Mouse (Mus musculus): ENCODE measurements around the gene Col17a1.

Gene Col17a1

GRCm38 (mm10) chr19:47691994-47692393 lies at the start of gene Col17a1:
Gene Col17a1 (minus strand): TSS chr19:47692094.
- DNase-seq (ENCODE audit: low read depth, low spot score), result no peak

DNA sequence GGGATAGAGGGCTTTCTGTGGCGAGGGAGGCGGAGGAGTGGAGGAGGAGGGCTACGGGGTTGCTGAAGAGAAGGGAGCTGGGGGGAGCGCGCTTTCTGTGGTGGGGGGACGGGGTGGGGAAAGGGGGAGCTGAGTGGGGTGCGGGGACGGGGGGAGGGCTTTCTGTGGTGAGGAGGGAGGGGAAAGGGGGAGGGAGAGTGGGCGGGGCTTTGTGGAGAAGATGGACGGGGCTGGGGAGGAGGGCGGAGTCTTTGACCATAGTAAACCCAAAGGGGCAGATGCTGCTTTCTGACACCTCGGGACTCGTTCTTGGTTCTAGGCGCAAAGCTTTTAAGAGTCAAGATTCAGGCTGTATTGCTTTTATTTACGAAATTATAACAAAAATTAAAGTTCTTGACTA lies 40.0 kb upstream of the Col17a1 start:
- DNase-seq (ENCODE audit: low read depth, low spot score), result peak; percentile 61

DNA sequence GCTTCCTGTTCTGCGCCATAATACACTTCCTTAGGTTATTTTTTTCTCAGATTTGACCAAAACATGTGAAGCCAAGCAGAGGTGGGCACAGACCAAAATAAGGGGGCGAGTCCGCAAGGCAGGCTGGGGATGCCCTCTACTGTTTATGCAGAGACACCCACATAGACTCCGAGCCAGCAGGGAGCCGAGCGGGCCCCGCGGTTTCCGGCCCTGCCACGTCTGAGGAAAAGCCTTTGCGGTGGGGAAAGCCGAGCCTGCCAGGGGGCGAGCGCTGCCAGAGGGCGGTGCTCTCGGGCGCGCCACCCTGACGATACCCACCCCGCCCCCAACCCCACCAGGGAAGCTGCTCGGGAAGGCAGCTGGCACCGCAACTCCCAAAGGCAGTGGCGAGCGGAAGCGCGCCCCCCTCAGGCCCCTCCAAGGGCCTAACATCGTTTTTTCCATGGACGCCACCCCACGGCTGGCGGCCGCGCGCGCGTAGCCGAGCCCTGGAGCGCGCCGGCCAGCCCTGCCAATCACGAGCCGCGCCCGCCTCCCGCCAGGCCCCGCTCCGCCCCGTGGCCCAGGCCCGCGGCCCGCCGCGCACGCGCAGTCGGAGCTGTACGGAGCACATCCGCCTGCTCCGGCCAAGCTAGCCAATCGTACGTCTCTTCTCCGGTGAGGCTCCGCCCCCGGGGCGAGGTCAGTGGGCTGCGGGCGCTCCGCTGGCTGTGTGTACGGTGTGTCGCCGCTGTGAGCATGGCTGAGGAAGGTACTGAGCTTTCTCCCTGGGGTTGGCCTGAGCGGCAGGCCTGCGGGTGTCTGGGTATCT lies 39.4 kb upstream of the Col17a1 start, which contains the start of gene Sfr1:
Gene Sfr1, plus strand, starts transcription at position 612 of the 811 bp plus-strand sequence.
- DNase-seq (ENCODE audit: low read depth, low spot score), result peak; percentile 97

- DNase-seq (ENCODE audit: low read depth, low spot score), result peak; percentile 77
Observed at GRCm38 (mm10) chr19:47730691-47731070, 38.8 kb upstream of the Col17a1 start.

GRCm38 (mm10) chr19:47725643-47726140 lies 33.8 kb upstream of the Col17a1 start:
- DNase-seq (ENCODE audit: low read depth, low spot score), result no peak

DNA sequence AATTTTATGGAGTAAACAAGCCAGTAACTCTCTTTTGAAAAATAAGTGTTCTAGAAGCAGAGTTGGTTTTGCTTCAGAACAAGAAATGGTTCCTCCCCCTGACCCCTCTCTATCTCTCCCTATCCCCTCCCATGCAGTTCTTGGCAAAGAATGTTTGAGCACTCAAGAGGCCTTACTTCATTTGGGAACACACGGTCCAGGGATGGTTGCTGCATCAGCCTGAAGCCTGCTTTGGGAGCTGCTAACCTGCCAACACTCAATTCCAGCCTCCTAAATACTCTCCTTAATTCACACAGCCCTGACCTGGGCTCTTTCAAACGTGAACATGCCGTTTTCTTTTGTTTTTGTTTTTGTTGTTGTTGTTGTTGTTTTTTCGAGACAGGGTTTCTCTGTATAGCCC lies 33.0 kb upstream of the Col17a1 start:
- no peak for DNase-seq (ENCODE audit: low read depth, low spot score)

DNA sequence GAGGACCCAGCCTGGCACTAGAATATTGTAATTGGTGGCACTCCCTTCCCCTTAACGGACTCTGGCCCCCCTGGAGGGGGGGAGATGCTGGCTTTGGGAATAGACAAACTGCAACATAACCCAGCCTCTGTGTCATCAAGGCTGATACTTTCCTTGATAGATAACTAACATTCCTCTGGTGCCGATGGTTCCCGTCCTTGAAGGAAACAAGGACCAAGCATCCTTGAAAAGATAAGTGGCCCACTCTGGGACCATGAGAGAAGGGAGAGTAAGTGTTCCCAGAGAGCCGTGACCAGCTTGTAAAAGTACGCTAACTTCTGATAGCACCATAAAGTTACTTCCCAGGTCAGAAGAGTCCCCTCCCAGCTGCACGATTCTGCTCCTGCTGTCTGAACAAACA lies 30.6 kb upstream of the Col17a1 start:
- DNase-seq (ENCODE audit: low read depth, low spot score), result no peak

- DNase-seq (ENCODE audit: low read depth, low spot score), result no peak
Observed at GRCm38 (mm10) chr19:47719147-47719546, 27.3 kb upstream of the Col17a1 start.

DNA sequence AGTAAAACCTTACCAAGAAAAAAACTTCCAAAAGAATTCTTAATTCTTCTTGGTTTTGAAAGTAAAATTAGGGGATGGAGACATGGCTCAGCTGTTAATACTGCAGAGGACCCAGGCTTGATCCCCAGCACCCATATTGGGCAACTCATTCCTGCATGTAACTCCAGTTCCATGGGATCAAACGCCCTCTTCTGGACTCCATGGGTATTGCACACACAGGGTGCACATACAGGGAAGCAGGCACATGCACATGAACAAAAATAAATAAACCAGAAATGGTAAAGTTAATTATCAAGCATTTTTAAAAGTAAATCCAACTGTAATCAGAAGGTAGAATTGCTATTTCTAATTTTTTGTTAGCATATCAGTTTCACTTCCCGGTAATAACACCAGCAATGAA lies 24.2 kb upstream of the Col17a1 start:
- DNase-seq (ENCODE audit: low read depth, low spot score), result no peak

DNA sequence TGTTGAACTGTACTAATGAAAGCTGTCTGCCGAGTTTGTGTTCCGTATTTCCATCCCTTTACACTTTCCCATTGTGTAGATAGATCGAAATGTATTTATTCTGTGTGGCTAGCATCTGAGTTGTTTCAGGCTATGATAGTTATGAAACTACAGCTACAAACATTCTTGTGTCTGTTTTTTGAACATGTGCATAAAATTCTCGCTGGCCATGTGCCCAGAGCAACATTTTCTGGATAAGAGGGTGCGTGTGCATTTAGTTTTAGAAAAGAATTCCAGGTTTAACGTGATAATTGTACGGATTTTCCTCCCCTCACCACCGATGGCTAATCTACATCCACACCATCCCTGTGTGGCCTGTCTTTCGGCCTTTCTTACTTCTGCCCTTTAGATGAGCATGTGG lies 21.6 kb upstream of the Col17a1 start:
- no peak for DNase-seq (ENCODE audit: low read depth, low spot score)

GRCm38 (mm10) chr19:47710376-47710775 lies 18.5 kb upstream of the Col17a1 start:
- DNase-seq (ENCODE audit: low read depth, low spot score), result no peak

DNA sequence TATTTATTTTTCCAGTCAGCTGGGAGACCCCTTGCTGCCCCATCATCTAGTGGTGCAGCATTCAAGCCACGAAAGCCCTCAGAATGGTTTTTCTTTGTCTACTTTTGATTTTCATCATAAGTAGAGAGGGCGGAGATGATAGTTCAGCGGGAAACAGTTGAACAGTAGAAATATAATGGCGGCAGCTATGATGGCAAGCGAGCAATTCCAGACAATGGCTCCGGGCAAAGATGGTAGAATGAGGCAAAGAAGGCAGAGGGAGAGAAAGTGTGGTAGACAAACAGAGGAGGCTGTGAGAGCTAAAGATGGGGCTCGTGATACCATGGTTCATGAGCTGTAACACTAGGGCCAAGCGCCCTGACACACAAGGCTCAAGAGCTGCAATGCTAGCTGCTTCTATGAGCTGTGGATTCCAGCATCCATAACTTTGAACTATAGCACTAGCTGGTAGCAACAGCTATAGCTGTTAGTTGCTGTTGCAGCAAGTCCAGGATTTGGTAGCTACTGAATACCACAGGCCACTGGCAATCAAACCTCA lies 13.9 kb upstream of the Col17a1 start:
- no peak for DNase-seq (ENCODE audit: low read depth, low spot score)

DNA sequence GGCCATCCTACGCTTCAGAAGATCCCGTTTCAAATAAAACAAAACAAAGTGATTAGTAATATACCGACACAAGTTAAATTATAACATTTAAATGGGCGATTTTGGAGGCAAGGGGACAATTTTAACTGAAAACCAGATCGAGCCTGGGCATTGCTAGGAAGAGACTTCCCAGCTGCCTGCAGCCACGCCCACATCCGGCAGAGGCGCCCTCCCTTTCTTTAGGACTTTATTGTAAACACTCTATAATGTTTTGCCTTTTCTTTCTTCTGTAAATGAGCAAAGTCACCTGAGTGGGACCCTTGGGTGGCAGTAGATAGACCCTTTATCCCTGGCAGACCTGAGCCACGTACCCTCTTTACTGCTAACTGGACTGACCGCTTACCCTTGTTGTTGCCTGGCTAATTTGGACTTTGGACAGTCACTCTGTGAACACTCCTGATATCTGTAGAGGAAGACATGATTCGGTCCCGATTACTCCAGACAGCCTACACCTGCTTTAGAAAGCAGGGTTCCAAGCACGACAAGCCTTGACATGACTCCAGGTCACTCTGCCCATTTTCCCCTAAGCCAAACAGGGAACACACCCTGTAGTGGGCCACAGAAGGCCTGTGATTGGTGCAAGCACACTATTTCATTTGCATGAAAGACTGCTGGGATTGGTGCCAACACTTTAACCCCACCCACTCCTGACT lies 13.3 kb upstream of the Col17a1 start:
- no peak for DNase-seq (ENCODE audit: low read depth, low spot score)

- DNase-seq (ENCODE audit: low read depth, low spot score), result no peak
Observed at GRCm38 (mm10) chr19:47700509-47700908, 8.6 kb upstream of the Col17a1 start.

GRCm38 (mm10) chr19:47699743-47700142 lies 7.8 kb upstream of the Col17a1 start:
- DNase-seq (ENCODE audit: low read depth, low spot score), result no peak

GRCm38 (mm10) chr19:47698266-47698665 lies 6.4 kb upstream of the Col17a1 start:
- DNase-seq (ENCODE audit: low read depth, low spot score), result no peak

GRCm38 (mm10) chr19:47697067-47697466 lies 5.2 kb upstream of the Col17a1 start:
- no peak for DNase-seq (ENCODE audit: low read depth, low spot score)

GRCm38 (mm10) chr19:47696411-47696810 lies 4.5 kb upstream of the Col17a1 start:
- no peak for DNase-seq (ENCODE audit: low read depth, low spot score)

- no peak for DNase-seq (ENCODE audit: low read depth, low spot score)
Observed at GRCm38 (mm10) chr19:47695725-47696124, 3.8 kb upstream of the Col17a1 start.

DNA sequence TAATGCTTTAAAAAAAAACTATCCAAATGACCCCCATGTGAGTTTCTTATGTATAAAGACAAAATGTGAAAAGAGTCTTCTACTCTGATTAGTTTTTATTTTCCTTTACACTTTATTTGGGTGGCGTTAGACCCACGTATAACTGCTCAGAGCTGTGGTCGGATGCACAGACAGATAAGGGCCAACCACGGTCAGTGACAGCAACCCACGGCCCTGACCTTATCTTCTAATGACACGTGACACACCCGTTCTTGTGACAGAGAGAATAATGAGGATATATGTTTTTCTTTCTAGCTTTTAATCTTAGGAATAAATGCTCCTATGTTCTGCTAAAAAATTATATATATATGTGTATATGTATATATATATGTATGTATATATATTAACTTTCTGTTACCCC lies 2.3 kb downstream of the Col17a1 start:
- no peak for DNase-seq (ENCODE audit: low read depth, low spot score)

GRCm38 (mm10) chr19:47678675-47679074 lies 13.2 kb downstream of the Col17a1 start:
- DNase-seq (ENCODE audit: low read depth, low spot score), result no peak

GRCm38 (mm10) chr19:47674419-47674818 lies 17.5 kb downstream of the Col17a1 start:
- DNase-seq (ENCODE audit: low read depth, low spot score), result peak; percentile 38

DNA sequence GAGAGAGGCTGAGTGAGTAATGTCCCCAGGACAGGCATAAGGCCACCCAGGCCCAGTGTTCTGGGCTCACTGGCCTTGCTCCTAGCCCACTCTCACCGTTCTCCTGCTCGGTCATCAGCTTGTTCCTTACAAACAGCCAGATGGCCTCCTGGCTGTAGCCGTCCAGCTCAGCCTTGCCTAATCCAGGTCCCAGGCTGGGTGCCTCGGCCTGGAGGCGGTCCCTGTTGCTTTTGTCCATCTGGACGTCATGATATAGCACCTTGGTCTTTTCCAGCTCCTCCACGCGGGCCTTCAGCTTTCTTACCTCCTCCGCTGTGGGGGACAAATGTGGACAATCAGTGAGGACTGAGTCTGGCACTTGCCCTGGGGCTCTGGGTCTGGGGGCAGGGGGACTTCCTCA lies 23.5 kb downstream of the Col17a1 start:
- no peak for DNase-seq (ENCODE audit: low read depth, low spot score)
